Mouse (Mus musculus) limb, embryonic 10.5 days (tissue): Measurements from ENCODE around the gene Chrm3. TPM values are rescaled to one million over a fixed set of nuclear protein-coding genes. Genes with fewer than 3 reads are reported as not detected.

Source experiments
- DNase-seq: peaks from one replicate; pipeline ENCODE4 v3.0.0-alpha.2; 2017; ENCODE audit warnings: low spot score
- H3K27ac ChIP-seq: fragments of 300-500 bp; sonication (generic); 2 replicates; pipeline ENCODE4 v1.5.1; 2016; ENCODE audit warnings: mild to moderate bottlenecking
- H3K27me3 ChIP-seq: fragments of 300-500 bp; sonication (generic); 2 replicates; pipeline ENCODE4 v1.6.1; 2016; ENCODE audit warnings: low read depth, mild to moderate bottlenecking; ENCODE audit not compliant: poor library complexity, severe bottlenecking
- H3K36me3 ChIP-seq: fragments of 300-500 bp; sonication (generic); 2 replicates; pipeline ENCODE4 v1.6.1; 2016; ENCODE audit warnings: mild to moderate bottlenecking, moderate library complexity
- H3K4me1 ChIP-seq: fragments of 300-500 bp; sonication (generic); 2 replicates; pipeline ENCODE4 v1.6.1; 2016
- H3K4me3 ChIP-seq: fragments of 300-500 bp; sonication (generic); 2 replicates; pipeline ENCODE4 v1.5.1; 2016; ENCODE audit warnings: mild to moderate bottlenecking, moderate library complexity
- H3K9me3 ChIP-seq: fragments of 300-500 bp; sonication (generic); replicated peaks from 2 replicates; pipeline ENCODE4 v1.6.1; 2016; ENCODE audit warnings: mild to moderate bottlenecking
- WGBS: fragments of 180-500 bp; shearing (Covaris S2); methylation state at CpG from one replicate; pipeline ENCODE4 v1.1.7; 2016; 5-methylcytosine and 5-hydroxymethylcytosine counted together
- polyA plus RNA-seq: library from polyadenylated mRNA; unstranded; fragments of >200 nt; fragmentation: Nextera tagmentation; extraction: Ambion mirVana; gene quantifications from 2 replicates; pipeline ENCODE4 v1.2.1, GENCODE M21; 2016

Gene Chrm3
- polyA plus RNA-seq, 1 experiment from 2014 or later, result not detected

DNA sequence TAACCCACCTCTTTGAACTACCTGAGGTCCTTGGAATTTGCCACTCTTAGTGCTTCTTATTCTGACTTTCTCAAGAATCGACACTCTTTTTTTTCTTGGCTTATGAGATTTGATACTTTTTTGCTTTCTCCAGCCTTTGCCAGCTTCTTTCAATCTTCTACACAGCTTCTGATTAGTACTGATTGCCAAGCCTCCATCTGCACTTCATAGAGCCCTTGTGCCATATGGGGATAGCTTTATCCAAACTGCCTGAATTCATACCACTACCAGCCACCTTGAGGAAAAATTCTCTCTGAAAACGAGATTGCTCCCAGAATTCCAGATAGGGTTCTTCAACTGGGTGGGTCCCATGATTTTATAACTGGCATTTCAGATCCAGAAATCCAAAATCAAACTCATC lies 368.0 kb downstream of the Chrm3 start:
- H3K27me3 ChIP-seq, result no peaks in the 10 kb centered on the region
- WGBS, result 85% methylated on average over 2 of the region's 2 CpGs
- no peaks in the 10 kb centered on the region for H3K36me3 ChIP-seq
- no peaks in the 10 kb centered on the region for H3K4me1 ChIP-seq
- no peak for DNase-seq
- H3K9me3 ChIP-seq, result no peaks in the 10 kb centered on the region
- no peak overlapping the region for H3K27ac ChIP-seq
- no peak overlapping the region for H3K4me3 ChIP-seq

DNA sequence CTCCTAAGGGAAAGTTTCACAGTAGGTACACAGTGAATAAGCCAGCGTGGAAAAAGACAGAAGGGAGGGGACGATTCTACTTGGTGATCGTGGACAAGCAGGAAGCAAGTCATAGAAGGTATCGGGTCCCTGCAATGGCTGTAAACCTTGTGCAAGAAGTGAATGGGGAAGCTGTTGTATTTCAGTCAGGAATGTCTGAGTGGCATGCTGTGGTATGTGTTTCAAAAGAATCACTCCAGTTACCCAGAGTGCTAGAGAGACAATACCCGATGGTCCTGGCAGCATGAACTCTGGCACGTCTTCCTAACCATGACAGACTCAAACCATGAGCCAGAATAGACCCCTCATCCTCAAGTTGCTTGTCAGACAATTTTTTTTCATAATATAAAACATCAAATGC lies 375.0 kb downstream of the Chrm3 start:
- DNase-seq, result no peak
- H3K27ac ChIP-seq, result no peak overlapping the region
- 87% methylated on average over 6 of the region's 6 CpGs for WGBS
- H3K4me1 ChIP-seq, result no peaks in the 10 kb centered on the region
- no peaks in the 10 kb centered on the region for H3K9me3 ChIP-seq
- no peaks in the 10 kb centered on the region for H3K36me3 ChIP-seq
- no peaks in the 10 kb centered on the region for H3K27me3 ChIP-seq
- H3K4me3 ChIP-seq, result no peak overlapping the region

DNA sequence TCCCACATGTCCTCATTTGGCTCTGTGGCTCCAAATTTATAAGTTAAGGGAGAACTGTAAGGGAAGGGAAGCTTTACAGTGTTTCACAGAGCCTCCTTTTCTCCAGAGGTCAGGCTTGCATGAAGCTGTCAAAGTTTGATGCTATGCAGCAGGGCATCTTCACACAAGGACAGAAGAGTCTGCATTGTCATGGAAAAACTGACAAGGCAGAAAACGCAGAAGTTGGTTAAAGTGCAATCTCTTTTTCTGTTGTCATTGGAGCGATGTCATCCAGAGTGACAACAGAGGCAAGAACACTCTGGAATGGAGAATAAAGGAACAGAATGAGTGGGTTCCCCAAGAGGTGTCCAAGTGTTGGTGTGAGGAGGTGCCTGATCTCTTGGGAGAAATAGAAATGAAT lies 377.4 kb downstream of the Chrm3 start:
- Histone ChIP-seq H3K4me3 (no peak overlapping the region), H3K36me3 (no peaks in the 10 kb centered on the region), H3K27ac (no peak overlapping the region), H3K9me3 (no peaks in the 10 kb centered on the region), H3K4me1 (no peaks in the 10 kb centered on the region), H3K27me3 (no peaks in the 10 kb centered on the region)
- 86% methylated on average over 2 of the region's 2 CpGs for WGBS
- DNase-seq, result no peak

DNA sequence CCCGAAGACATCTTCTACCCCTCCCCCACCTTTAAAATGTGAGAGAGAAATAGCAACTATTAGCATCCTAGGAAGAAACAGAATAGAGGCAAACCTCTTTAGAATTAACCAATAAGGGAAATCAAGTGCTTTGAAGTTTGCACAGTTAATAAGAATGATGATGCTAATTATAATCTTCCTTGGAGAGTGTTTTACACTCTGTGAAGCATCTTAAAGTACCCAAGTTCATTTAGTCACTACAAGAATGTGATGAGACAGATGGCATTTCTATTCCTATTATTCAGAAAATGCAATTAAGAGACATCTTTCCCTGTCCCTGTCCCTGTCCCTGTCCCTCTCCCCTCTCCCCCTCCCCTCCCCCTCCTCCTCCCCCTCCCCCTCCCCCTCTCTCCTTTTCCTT lies 382.9 kb downstream of the Chrm3 start:
- DNase-seq, result no peak
- Histone ChIP-seq H3K27me3 (no peaks in the 10 kb centered on the region), H3K4me3 (no peak overlapping the region), H3K9me3 (no peaks in the 10 kb centered on the region), H3K4me1 (no peaks in the 10 kb centered on the region), H3K27ac (no peak overlapping the region), H3K36me3 (no peaks in the 10 kb centered on the region)
- WGBS, result 70% methylated on average over 1 of the region's 1 CpGs

DNA sequence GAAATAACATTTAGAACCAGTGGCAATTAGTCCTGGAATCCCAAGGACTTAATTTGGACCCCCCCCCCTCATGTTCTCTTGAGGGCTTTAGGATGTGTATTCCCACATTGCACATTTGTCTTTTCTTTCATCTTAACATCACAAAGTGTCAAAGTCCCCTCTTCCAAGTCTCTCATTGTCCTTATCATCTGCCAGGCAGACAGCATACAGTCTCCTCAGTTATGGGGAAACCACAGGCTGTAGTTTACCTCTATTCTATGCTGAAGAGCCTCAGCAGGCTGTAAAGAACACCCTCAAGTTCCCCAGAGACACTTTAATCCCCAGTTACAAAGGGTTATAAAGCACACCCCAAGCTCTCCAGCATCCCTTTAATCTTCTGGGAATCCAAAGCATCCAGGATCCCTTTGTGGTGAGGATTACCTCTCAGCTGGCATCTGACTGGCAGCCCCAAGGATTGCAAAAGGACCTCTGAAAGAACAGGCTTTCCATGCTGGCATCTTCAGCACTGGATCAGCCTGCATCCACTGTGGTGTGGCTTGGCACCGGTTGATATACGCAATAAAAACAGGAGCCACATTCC lies 386.8 kb downstream of the Chrm3 start:
- no peak overlapping the region for H3K27ac ChIP-seq
- 49% methylated on average over 2 of the region's 2 CpGs for WGBS

DNA sequence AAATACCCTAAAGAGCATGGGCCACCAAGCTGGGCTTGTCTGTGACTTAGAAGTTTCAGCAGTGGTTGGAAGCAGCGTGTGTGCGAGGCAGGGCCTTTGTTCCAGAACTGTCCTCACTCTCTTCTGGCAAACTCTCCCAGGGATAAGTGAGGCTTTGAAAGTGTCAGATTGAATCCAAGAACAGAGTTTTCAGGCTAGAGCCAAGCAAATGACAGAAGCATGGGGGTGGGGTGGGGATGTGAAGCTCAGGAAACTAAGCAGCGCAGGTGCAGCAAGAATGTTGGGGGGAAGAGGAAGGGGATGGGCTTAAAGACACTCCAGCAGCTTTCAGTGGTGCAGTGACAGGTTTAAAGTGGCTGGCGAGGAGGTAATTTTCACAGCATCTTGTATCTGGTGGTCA lies 388.8 kb downstream of the Chrm3 start:
- Histone ChIP-seq H3K27ac (no peak overlapping the region), H3K9me3 (no peaks in the 10 kb centered on the region), H3K36me3 (no peaks in the 10 kb centered on the region), H3K27me3 (no peaks in the 10 kb centered on the region), H3K4me3 (no peak overlapping the region), H3K4me1 (no peaks in the 10 kb centered on the region)
- WGBS, result 68% methylated on average over 4 of the region's 4 CpGs
- no peak for DNase-seq

More for the DNA sequence above, 386.8 kb downstream of the Chrm3 start:
- Histone ChIP-seq H3K36me3 (no peaks in the 10 kb centered on the region), H3K4me3 (no peak overlapping the region), H3K27me3 (no peaks in the 10 kb centered on the region), H3K9me3 (no peaks in the 10 kb centered on the region), H3K4me1 (no peaks in the 10 kb centered on the region)
- DNase-seq, result no peak

DNA sequence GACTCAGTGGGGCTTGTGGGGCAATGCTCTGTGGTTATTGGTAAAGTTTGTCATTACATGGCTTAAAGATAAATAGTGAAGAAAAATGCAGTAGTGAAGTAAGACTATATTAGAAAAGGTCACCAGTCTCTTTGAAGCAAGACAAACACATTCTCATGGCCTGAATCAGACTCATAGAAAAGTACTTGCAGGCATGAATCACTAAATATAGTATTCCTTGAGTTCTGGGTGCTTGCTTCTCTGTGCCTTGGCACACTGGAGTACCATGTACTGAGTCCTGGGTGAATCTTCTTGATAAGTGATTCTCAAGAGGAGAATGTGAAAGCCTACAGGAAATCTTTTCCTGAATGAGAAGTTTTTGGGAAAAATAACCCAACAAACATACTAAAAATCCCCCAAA lies 408.0 kb downstream of the Chrm3 start:
- no peak for DNase-seq
- no peaks in the 10 kb centered on the region for H3K36me3 ChIP-seq
- H3K4me3 ChIP-seq, result no peak overlapping the region
- no peaks in the 10 kb centered on the region for H3K9me3 ChIP-seq
- no peaks in the 10 kb centered on the region for H3K27me3 ChIP-seq
- H3K27ac ChIP-seq, result no peak overlapping the region
- H3K4me1 ChIP-seq, result no peaks in the 10 kb centered on the region

DNA sequence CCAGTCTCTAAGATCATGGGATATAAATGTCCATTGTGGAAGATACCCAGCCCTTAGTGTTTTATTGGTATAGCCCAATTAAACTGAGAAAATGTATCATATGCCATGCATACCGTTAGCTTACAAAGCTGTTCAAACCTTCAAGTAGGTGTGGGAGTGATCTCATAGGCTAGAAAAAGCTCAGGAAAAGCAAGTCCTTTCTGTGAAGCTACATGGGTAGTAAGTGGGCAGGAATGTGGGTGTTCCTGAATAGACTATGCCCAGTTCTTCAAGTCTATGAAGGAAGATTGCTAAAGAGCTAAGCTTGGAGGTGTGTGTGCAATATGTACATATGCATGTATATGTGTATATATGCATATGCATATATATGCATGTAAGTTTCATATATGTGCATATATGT lies 409.3 kb downstream of the Chrm3 start:
- H3K27me3 ChIP-seq, result no peaks in the 10 kb centered on the region
- H3K4me3 ChIP-seq, result no peak overlapping the region
- DNase-seq, result no peak
- H3K4me1 ChIP-seq, result no peaks in the 10 kb centered on the region
- H3K9me3 ChIP-seq, result no peaks in the 10 kb centered on the region
- no peak overlapping the region for H3K27ac ChIP-seq
- 91% methylated on average over 1 of the region's 1 CpGs for WGBS
- no peaks in the 10 kb centered on the region for H3K36me3 ChIP-seq

DNA sequence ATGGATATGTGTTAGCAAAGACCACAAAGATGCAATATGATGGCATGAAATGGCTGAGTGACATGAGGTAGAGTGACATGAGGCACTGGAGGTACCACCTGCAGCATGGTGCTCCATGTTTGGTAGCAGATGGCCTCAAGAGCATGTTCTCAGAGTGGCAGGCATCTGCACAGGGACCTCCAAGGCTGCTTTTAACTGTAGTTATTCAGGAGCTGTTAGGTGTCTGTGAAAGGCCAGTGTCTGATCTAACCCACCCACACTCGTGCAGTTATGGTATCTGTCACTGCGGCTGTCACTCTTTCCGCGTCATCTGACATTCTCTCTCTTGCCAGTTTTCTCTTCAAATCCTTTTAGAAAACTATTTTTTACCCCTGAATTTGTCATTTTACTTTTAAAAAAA lies 411.6 kb downstream of the Chrm3 start:
- Histone ChIP-seq H3K36me3 (no peaks in the 10 kb centered on the region), H3K27ac (no peak overlapping the region), H3K9me3 (no peaks in the 10 kb centered on the region), H3K27me3 (no peaks in the 10 kb centered on the region), H3K4me3 (no peak overlapping the region), H3K4me1 (no peaks in the 10 kb centered on the region)
- no peak for DNase-seq
- WGBS, result 91% methylated on average over 4 of the region's 4 CpGs

DNA sequence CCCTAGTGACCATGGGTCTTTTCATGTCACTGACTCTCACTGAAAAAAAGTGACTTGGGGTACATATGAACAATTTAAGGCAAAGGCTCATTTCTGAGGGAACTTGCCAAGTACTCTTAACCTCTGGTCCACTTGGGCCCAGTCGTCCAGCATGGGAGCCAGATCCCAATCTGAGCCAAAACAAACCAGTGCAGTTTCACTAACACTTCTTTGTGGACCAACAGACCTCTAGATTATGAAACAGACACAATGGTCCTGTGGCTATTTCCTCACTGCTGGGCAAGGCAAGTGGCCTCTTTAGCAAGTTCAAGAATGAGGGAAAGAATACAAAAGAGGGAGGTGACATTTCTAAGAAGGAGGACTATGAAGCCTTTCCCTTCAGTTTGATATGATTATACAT lies 420.5 kb downstream of the Chrm3 start:
- Histone ChIP-seq H3K4me1 (no peaks in the 10 kb centered on the region), H3K9me3 (no peaks in the 10 kb centered on the region), H3K27ac (no peak overlapping the region), H3K36me3 (no peaks in the 10 kb centered on the region), H3K4me3 (no peak overlapping the region), H3K27me3 (no peaks in the 10 kb centered on the region)
- 73% methylated on average over 1 of the region's 1 CpGs for WGBS
- DNase-seq, result no peak

DNA sequence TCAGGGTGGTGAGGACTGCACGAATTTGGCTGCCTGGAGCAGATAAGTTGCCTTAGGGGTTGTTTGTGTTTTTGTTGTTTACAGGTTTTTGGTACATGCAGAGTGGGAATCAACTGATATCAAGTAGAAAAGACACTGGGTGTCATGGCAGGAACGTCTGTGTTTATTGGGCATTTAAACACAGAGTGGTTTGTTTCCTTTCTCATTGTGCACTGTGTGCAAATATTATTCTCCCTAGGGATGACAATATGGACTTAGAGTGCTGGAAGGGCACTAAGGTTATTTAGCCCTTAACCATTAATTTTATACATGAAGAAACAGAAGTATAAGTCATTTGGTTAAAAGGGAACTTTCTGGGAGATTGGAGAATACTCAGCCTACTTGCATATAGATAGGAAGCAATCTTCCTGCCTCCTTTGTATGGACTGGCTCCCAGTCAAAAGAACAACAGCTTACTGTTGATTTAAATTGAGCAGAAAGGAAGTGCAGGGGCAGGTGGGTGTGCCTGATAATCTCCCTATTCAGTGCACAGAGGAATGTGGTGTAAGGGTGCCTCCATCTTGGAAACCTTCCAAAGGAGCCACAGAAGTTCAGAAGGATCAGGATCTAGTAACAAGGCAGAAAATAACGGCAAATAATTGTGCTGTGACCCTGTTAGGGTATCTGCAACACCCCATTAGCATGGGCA lies 421.7 kb downstream of the Chrm3 start:
- H3K36me3 ChIP-seq, result no peaks in the 10 kb centered on the region
- H3K27me3 ChIP-seq, result no peaks in the 10 kb centered on the region
- H3K4me3 ChIP-seq, result no peak overlapping the region
- 76% methylated on average over 3 of the region's 3 CpGs for WGBS
- no peaks in the 10 kb centered on the region for H3K9me3 ChIP-seq
- no peak for DNase-seq
- H3K27ac ChIP-seq, result no peak overlapping the region
- no peaks in the 10 kb centered on the region for H3K4me1 ChIP-seq

DNA sequence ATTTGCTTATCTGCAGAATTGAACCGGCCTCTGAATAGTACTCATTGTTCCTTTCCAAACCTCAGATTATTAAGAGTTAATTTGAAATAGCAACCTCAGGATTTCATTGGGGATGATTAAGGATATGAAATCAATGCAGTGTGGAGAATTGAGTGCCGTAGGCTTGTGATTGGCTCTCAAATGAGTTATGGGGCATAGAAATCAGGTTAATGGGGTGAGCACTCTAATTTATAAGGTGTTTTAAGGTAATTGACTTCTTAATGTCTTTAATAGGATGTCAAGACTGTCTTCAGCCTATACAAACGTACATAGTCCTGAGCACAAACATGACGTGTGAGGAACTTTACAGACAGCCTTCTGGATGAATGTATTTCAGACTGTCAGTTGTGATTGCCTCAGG lies 427.9 kb downstream of the Chrm3 start:
- DNase-seq, result no peak
- Histone ChIP-seq H3K36me3 (no peaks in the 10 kb centered on the region), H3K27ac (no peak overlapping the region), H3K4me3 (no peak overlapping the region), H3K27me3 (no peaks in the 10 kb centered on the region), H3K4me1 (no peaks in the 10 kb centered on the region), H3K9me3 (no peaks in the 10 kb centered on the region)
- WGBS, result 58% methylated on average over 4 of the region's 4 CpGs

DNA sequence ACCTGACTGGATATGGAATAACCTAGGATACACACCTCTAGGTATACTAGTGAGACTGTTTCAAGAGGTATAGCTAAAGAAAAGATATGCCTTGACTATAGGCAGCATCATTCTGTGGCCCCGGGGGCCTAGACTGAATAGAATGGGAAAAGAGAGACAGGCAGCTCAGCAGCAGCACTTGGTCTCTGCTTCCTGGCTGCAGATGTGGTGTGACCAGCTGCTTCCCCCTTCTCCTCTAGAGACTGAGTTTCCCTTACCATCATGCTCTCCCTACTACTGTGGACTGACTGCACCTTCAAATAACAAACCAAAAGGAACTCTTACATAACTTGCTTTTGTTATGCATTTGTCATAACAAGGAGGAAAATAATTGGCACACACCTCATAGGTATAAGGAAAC lies 430.0 kb downstream of the Chrm3 start:
- Histone ChIP-seq H3K4me3 (no peak overlapping the region), H3K27ac (no peak overlapping the region), H3K9me3 (no peaks in the 10 kb centered on the region), H3K27me3 (no peaks in the 10 kb centered on the region), H3K36me3 (no peaks in the 10 kb centered on the region), H3K4me1 (no peaks in the 10 kb centered on the region)
- no peak for DNase-seq
- WGBS, result 92% methylated on average over 1 of the region's 1 CpGs

DNA sequence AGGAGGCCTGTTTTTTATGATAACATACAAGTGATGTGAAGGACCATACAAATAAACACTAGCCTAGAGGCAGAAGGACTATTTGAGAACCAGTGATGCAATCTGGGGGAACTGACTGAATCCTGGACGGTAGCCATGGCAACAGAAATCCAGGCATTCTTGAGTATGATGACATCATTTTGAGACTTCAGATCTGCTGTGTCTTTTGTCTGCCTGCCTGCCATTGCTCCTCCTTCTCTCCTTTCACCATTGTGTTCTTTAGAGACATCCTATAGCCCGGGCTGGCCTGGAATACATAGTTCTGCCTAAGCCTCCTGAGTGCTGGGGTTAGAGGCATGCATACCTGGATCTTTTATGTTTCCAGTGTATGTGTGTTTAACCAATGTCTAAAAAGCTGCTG lies 430.7 kb downstream of the Chrm3 start:
- Histone ChIP-seq H3K4me1 (no peaks in the 10 kb centered on the region), H3K27ac (no peak overlapping the region), H3K27me3 (no peaks in the 10 kb centered on the region), H3K4me3 (no peak overlapping the region), H3K36me3 (no peaks in the 10 kb centered on the region), H3K9me3 (no peaks in the 10 kb centered on the region)
- no peak for DNase-seq
- 80% methylated on average over 2 of the region's 2 CpGs for WGBS
